Mouse (Mus musculus) kidney, postnatal 0 days (tissue): ENCODE results near the gene Klhl8. TPM values are rescaled to one million over a fixed set of nuclear protein-coding genes. Genes with fewer than 3 reads are reported as not detected.
"Not testable (repeated sequence)": the region's sequence is repeated elsewhere in the genome, so short reads cannot be mapped to it uniquely, and the experiment has no call there.

Experiments used
- ATAC-seq: fragments of 200-750 bp; cut with Nextera tagmentation; replicated peaks from 2 replicates; pipeline ENCODE4 v1.8.0; 2017; ENCODE audit warnings: low read depth, moderate number of reproducible peaks, moderate TSS enrichment, moderate library complexity; ENCODE audit not compliant: low FRiP score
- DNase-seq: peaks from one replicate; pipeline ENCODE4 v3.0.0-alpha.2; 2016; ENCODE audit warnings: low spot score
- H3K27ac ChIP-seq: fragments of 300-500 bp; sonication (generic); 2 replicates; pipeline ENCODE4 v1.5.1; 2014; ENCODE audit warnings: mild to moderate bottlenecking
- H3K27me3 ChIP-seq: fragments of 300-500 bp; sonication (generic); 2 replicates; pipeline ENCODE4 v1.6.1; 2014; ENCODE audit warnings: low read length, mixed read lengths; ENCODE audit not compliant: insufficient read depth
- H3K36me3 ChIP-seq: fragments of 300-500 bp; sonication (generic); 2 replicates; pipeline ENCODE4 v1.6.1; 2014; ENCODE audit warnings: low read length, mixed read lengths; ENCODE audit not compliant: insufficient read depth
- H3K4me1 ChIP-seq: fragments of 300-500 bp; sonication (generic); replicated peaks from 2 replicates; pipeline ENCODE4 v1.6.1; 2014; ENCODE audit warnings: antibody characterized with exemption, low read length, mixed read lengths; ENCODE audit not compliant: insufficient read depth
- H3K4me2 ChIP-seq: fragments of 300-500 bp; sonication (generic); 2 replicates; pipeline ENCODE4 v1.6.1; 2014; ENCODE audit warnings: mild to moderate bottlenecking, low read length, moderate library complexity, mixed read lengths
- H3K4me3 ChIP-seq: fragments of 300-500 bp; sonication (generic); replicated peaks from 2 replicates; pipeline ENCODE4 v1.5.1; 2014; ENCODE audit warnings: low read depth, low read length
- H3K9ac ChIP-seq: fragments of 300-500 bp; sonication (generic); 2 replicates; pipeline ENCODE4 v1.6.1; 2014; ENCODE audit warnings: low read depth, low read length
- H3K9me3 ChIP-seq: fragments of 300-500 bp; sonication (generic); replicated peaks from 2 replicates; pipeline ENCODE4 v1.6.1; 2016; ENCODE audit warnings: low read length, inconsistent platforms, mixed read lengths
- CTCF ChIP-seq: IDR thresholded peaks from 2 replicates; pipeline ENCODE4 v1.5.1; 2016; ENCODE audit warnings: antibody characterized with exemption, low read depth, mild to moderate bottlenecking, moderate library complexity
- WGBS: fragments of 180-500 bp; shearing (Covaris S2); extraction: QIAGEN DNeasy Blood & Tissue Kit; methylation state at CpG from one replicate; pipeline ENCODE4 v1.1.7; 2014; 5-methylcytosine and 5-hydroxymethylcytosine counted together
- polyA plus RNA-seq: library from polyadenylated mRNA; unstranded; fragments of >200 nt; fragmentation: Nextera tagmentation; extraction: Ambion mirVana; gene quantifications from 2 replicates; pipeline ENCODE4 v1.2.1, GENCODE M21; 2015

The Klhl8 gene
- polyA plus RNA-seq, 1 experiment from 2014 or later = 11.4 TPM

GRCm38 (mm10) chr5:103939350-103939652, 28.2 kb upstream of the Klhl8 start:
- Histone ChIP-seq H3K4me1 (0 out of 2 replicates have a peak, but pooled peaks cover 3% of the 10 kb centered on the region), H3K36me3 (no peaks in the 10 kb centered on the region), H3K27ac (no peak overlapping the region), H3K27me3 (no peaks in the 10 kb centered on the region), H3K9ac (no peak overlapping the region), H3K9me3 (no peaks in the 10 kb centered on the region), H3K4me2 (no peak overlapping the region), H3K4me3 (no peak overlapping the region)
- TF ChIP-seq CTCF = no peak
- 61% methylated on average over 7 of the region's 7 CpGs for WGBS
- 0 out of 2 replicates have a peak, but pooled peaks have one; percentile 17 for ATAC-seq
- DNase-seq = no peak

GRCm38 (mm10) chr5:103938547-103939349, 27.7 kb upstream of the Klhl8 start:
- Histone ChIP-seq H3K27ac (no peak overlapping the region), H3K4me3 (no peak overlapping the region), H3K4me2 (no peak overlapping the region), H3K9me3 (no peaks in the 10 kb centered on the region), H3K36me3 (no peaks in the 10 kb centered on the region), H3K4me1 (0 out of 2 replicates have a peak, but pooled peaks cover 3% of the 10 kb centered on the region), H3K27me3 (no peaks in the 10 kb centered on the region), H3K9ac (no peak overlapping the region)
- DNase-seq (no peak), ATAC-seq (0 out of 2 replicates have a peak, but pooled peaks have one; percentile 43)
- WGBS = 36% methylated on average over 11 of the region's 11 CpGs
- no peak for TF ChIP-seq CTCF

GRCm38 (mm10) chr5:103936906-103937589, 26.0 kb upstream of the Klhl8 start:
- H3K9me3 ChIP-seq = no peaks in the 10 kb centered on the region
- no peak overlapping the region for H3K4me3 ChIP-seq
- no peak overlapping the region for H3K4me2 ChIP-seq
- H3K36me3 ChIP-seq = no peaks in the 10 kb centered on the region
- H3K9ac ChIP-seq = no peak overlapping the region
- ATAC-seq = no peak
- 0 out of 2 replicates have a peak, but pooled peaks cover 3% of the 10 kb centered on the region for H3K4me1 ChIP-seq
- no peak overlapping the region for H3K27ac ChIP-seq
- DNase-seq = peak; percentile 61
- no peaks in the 10 kb centered on the region for H3K27me3 ChIP-seq
- 51% methylated on average over 14 of the region's 14 CpGs for WGBS
- peak; percentile 70 for TF ChIP-seq CTCF

GRCm38 (mm10) chr5:103931924-103932323, 20.9 kb upstream of the Klhl8 start:
- H3K4me3 ChIP-seq, H3K9ac ChIP-seq, H3K9me3 ChIP-seq, DNase-seq, H3K4me1 ChIP-seq, ATAC-seq, H3K4me2 ChIP-seq, H3K36me3 ChIP-seq, H3K27ac ChIP-seq, H3K27me3 ChIP-seq: not testable (repeated sequence)

GRCm38 (mm10) chr5:103930511-103930910, 19.5 kb upstream of the Klhl8 start:
- Histone ChIP-seq H3K9me3 (no peaks in the 10 kb centered on the region), H3K27me3 (no peaks in the 10 kb centered on the region), H3K9ac (no peak overlapping the region), H3K4me1 (no peaks in the 10 kb centered on the region), H3K36me3 (no peaks in the 10 kb centered on the region), H3K4me2 (no peak overlapping the region), H3K4me3 (no peak overlapping the region), H3K27ac (no peak overlapping the region)
- TF ChIP-seq CTCF = no peak
- WGBS = 69% methylated on average over 5 of the region's 5 CpGs
- no peak for ATAC-seq
- DNase-seq = no peak

GRCm38 (mm10) chr5:103928196-103928550, 17.1 kb upstream of the Klhl8 start:
- Histone ChIP-seq H3K9me3 (no peaks in the 10 kb centered on the region), H3K4me2 (peak overlapping the region; percentile 56), H3K9ac (peak overlapping the region; percentile 24; the same call in 1 of the 2 replicates), H3K4me1 (no peaks in the 10 kb centered on the region), H3K36me3 (no peaks in the 10 kb centered on the region), H3K4me3 (no peak overlapping the region), H3K27ac (no peak overlapping the region), H3K27me3 (no peaks in the 10 kb centered on the region)
- peak; percentile 31 for DNase-seq
- no peak for TF ChIP-seq CTCF
- 0 out of 2 replicates have a peak, but pooled peaks have one; percentile 5 for ATAC-seq
- 54% methylated on average over 7 of the region's 7 CpGs for WGBS
